Mouse (Mus musculus) liver, embryonic 16.5 days (tissue): ENCODE measurements around the gene 2310007B03Rik. TPM values are rescaled to one million over a fixed set of nuclear protein-coding genes. Genes with fewer than 3 reads are reported as not detected.

Experiments
- polyA plus RNA-seq: library from polyadenylated mRNA; unstranded; fragments of >200 nt; fragmentation: Nextera tagmentation; extraction: Ambion mirVana; gene quantifications from 2 replicates; pipeline ENCODE4 v1.2.1, GENCODE M21; 2015

Gene 2310007B03Rik
- polyA plus RNA-seq, 1 experiment from 2014 or later, result 0.32 TPM

Other genes with a start within 250 kb of the 2310007B03Rik start
- 17.5 and 22.4 TPM in 2 replicates for gene Capn10, start 226.6 kb downstream of the 2310007B03Rik start, polyA plus RNA-seq
- 0.65 and 0.76 TPM in 2 replicates for gene Gpr35, start 210.1 kb downstream of the 2310007B03Rik start, polyA plus RNA-seq
- gene Aqp12, start 154.6 kb downstream of the 2310007B03Rik start, polyA plus RNA-seq, result 0.38 TPM in 1 of 2 replicates, not detected in the other
- gene Kif1a, start 59.0 kb downstream of the 2310007B03Rik start, polyA plus RNA-seq, result 0.19 and 0.20 TPM in 2 replicates
- 15.5 and 17.4 TPM in 2 replicates for gene Agxt, start 25.7 kb downstream of the 2310007B03Rik start, polyA plus RNA-seq
- 0.01 TPM in 1 of 2 replicates, not detected in the other for gene Crocc2, start 7.8 kb upstream of the 2310007B03Rik start, polyA plus RNA-seq
- 0.19 and 0.29 TPM in 2 replicates for gene Sned1, start 74.9 kb upstream of the 2310007B03Rik start, polyA plus RNA-seq
- gene Mterf4, start 145.0 kb upstream of the 2310007B03Rik start, polyA plus RNA-seq, result 11.2 and 11.3 TPM in 2 replicates
- 29.4 and 31.9 TPM in 2 replicates for gene Ppp1r7, start 181.9 kb upstream of the 2310007B03Rik start, polyA plus RNA-seq
- 5.7 and 5.9 TPM in 2 replicates for gene Pask, start 182.5 kb upstream of the 2310007B03Rik start, polyA plus RNA-seq
- 0.12 and 0.14 TPM in 2 replicates for gene Ano7, start 213.0 kb upstream of the 2310007B03Rik start, polyA plus RNA-seq